Mouse (Mus musculus) CH12.LX (cell line): ENCODE measurements around the gene Tmprss11b. TPM values are rescaled to one million over a fixed set of nuclear protein-coding genes. Genes with fewer than 3 reads are reported as not detected.
"Not testable (repeated sequence)": the region's sequence is repeated elsewhere in the genome, so short reads cannot be mapped to it uniquely, and the experiment has no call there.

Experiments
- DNase-seq: peaks from one replicate; pipeline ENCODE4 v3.0.0-alpha.2; 2013; ENCODE audit errors: extremely low read depth
- H3K27ac ChIP-seq: 2 replicates; pipeline ENCODE4 v1.5.1; 2012; ENCODE audit warnings: low read depth, mild to moderate bottlenecking, control low read depth, moderate library complexity; ENCODE audit not compliant: insufficient read depth
- H3K27me3 ChIP-seq: replicated peaks from 2 replicates; pipeline ENCODE3; 2012; ENCODE audit warnings: inconsistent platforms
- H3K36me3 ChIP-seq, 2 experiments: replicated peaks in 1 of 2; 2 replicates each; pipeline versions ENCODE3 to v1.6.1; 2012; ENCODE audit warnings: inconsistent platforms in 1 of 2, low read length in 1 of 2, mild to moderate bottlenecking in 1 of 2, mixed read lengths in 1 of 2, moderate library complexity in 1 of 2; ENCODE audit not compliant: control insufficient read depth in 1 of 2, insufficient read depth in 1 of 2
- H3K4me1 ChIP-seq, 2 experiments: 2 replicates each; pipeline ENCODE4 v1.6.1; 2012; ENCODE audit warnings: inconsistent platforms in 1 of 2, moderate library complexity in 1 of 2; ENCODE audit not compliant: insufficient read depth in 2 of 2, control insufficient read depth in 1 of 2
- H3K4me2 ChIP-seq: 2 replicates; pipeline ENCODE4 v1.6.1; 2012; ENCODE audit warnings: low read depth, mild to moderate bottlenecking, control low read depth; ENCODE audit not compliant: poor library complexity, insufficient read depth, severe bottlenecking
- H3K4me3 ChIP-seq, 3 experiments: fragments of 150-350 bp in 1 of 3; sonication (generic) in 1 of 3; replicated peaks in 1 of 3; 2 replicates each; pipeline versions ENCODE3 to v1.5.1; 2011 to 2012; ENCODE audit warnings: low read depth in 2 of 3, low read length in 2 of 3, mild to moderate bottlenecking in 2 of 3, moderate library complexity in 2 of 3, control low read depth in 1 of 3, improper control_type of control experiment in 1 of 3, inconsistent platforms in 1 of 3, mixed read lengths in 1 of 3; ENCODE audit not compliant: poor library complexity in 1 of 3
- H3K79me2 ChIP-seq: replicated peaks from 2 replicates; pipeline ENCODE4 v1.6.1; 2012; ENCODE audit warnings: mild to moderate bottlenecking, moderate library complexity; ENCODE audit not compliant: control insufficient read depth, poor library complexity, insufficient read depth, severe bottlenecking; ENCODE audit errors: extremely low read depth
- H3K9ac ChIP-seq: 2 replicates; pipeline ENCODE4 v1.6.1; 2012; ENCODE audit warnings: low read depth, mild to moderate bottlenecking, control low read depth, moderate library complexity; ENCODE audit not compliant: insufficient read depth
- H3K9me3 ChIP-seq: replicated peaks from 2 replicates; pipeline ENCODE3; 2012; ENCODE audit warnings: low read length, inconsistent platforms, mixed read lengths
- CHD1 ChIP-seq: IDR thresholded peaks from 2 replicates; pipeline ENCODE4 v1.6.1; 2012; ENCODE audit warnings: low read depth, low read length, improper control_type of control experiment, inconsistent platforms
- CHD2 ChIP-seq: IDR thresholded peaks from 2 replicates; pipeline ENCODE4 v1.6.1; 2011; ENCODE audit warnings: low read length, improper control_type of control experiment
- CTCF ChIP-seq, 2 experiments: IDR thresholded peaks in 1 of 2; conservative IDR thresholded peaks in 1 of 2; 2 replicates each; pipeline ENCODE4 v1.5.1; 2011 to 2012; ENCODE audit warnings: low read depth in 2 of 2, low read length in 2 of 2, improper control_type of control experiment in 1 of 2, inconsistent platforms in 1 of 2, mild to moderate bottlenecking in 1 of 2, moderate library complexity in 1 of 2
- ELF1 ChIP-seq: IDR thresholded peaks from 2 replicates; pipeline ENCODE4 v1.6.1; 2014; ENCODE audit warnings: low read depth, mild to moderate bottlenecking, inconsistent platforms, low read length, improper control_type of control experiment
- EP300 ChIP-seq: IDR thresholded peaks from 2 replicates; pipeline ENCODE4 v1.6.1; 2011; ENCODE audit warnings: low read length, improper control_type of control experiment
- ETS1 ChIP-seq: conservative IDR thresholded peaks from 2 replicates; pipeline ENCODE4 v1.6.1; 2012; ENCODE audit warnings: low read depth, mild to moderate bottlenecking, inconsistent platforms, low read length, improper control_type of control experiment, moderate library complexity
- HCFC1 ChIP-seq: IDR thresholded peaks from 2 replicates; pipeline ENCODE4 v1.6.1; 2012; ENCODE audit warnings: low read depth, mild to moderate bottlenecking, inconsistent platforms, low read length, improper control_type of control experiment
- IRF4 ChIP-seq: IDR thresholded peaks from 2 replicates; pipeline ENCODE4 v1.6.1; 2014; ENCODE audit warnings: low read depth, mild to moderate bottlenecking, inconsistent platforms, low read length, improper control_type of control experiment
- JUN ChIP-seq: IDR thresholded peaks from 2 replicates; pipeline ENCODE4 v1.6.1; 2011; ENCODE audit warnings: low read depth, mild to moderate bottlenecking, low read length, improper control_type of control experiment, moderate library complexity; ENCODE audit not compliant: insufficient read depth
- KAT2A ChIP-seq: IDR thresholded peaks from 2 replicates; pipeline ENCODE4 v1.6.1; 2012; ENCODE audit warnings: low read length, improper control_type of control experiment, inconsistent platforms; ENCODE audit not compliant: insufficient replicate concordance
- MAX ChIP-seq: IDR thresholded peaks from 2 replicates; pipeline ENCODE4 v1.6.1; 2011; ENCODE audit warnings: low read length, improper control_type of control experiment
- MEF2A ChIP-seq: IDR thresholded peaks from 2 replicates; pipeline ENCODE4 v1.6.1; 2014; ENCODE audit warnings: low read depth, mild to moderate bottlenecking, inconsistent platforms, low read length, improper control_type of control experiment, borderline replicate concordance
- NRF1 ChIP-seq: IDR thresholded peaks from 2 replicates; pipeline ENCODE4 v1.6.1; 2014; ENCODE audit warnings: low read depth, mild to moderate bottlenecking, inconsistent platforms, low read length, improper control_type of control experiment, moderate library complexity
- PAX5 ChIP-seq: IDR thresholded peaks from 2 replicates; pipeline ENCODE4 v1.6.1; 2012; ENCODE audit warnings: low read length, inconsistent platforms, mixed read lengths
- POLR2AphosphoS2 ChIP-seq: IDR thresholded peaks from 2 replicates; pipeline ENCODE4 v1.6.1; 2011; ENCODE audit warnings: low read depth, low read length, improper control_type of control experiment
- RAD21 ChIP-seq: IDR thresholded peaks from 2 replicates; pipeline ENCODE4 v1.6.1; 2011; ENCODE audit warnings: low read depth, mild to moderate bottlenecking, low read length, improper control_type of control experiment, moderate library complexity
- SIN3A ChIP-seq: IDR thresholded peaks from 2 replicates; pipeline ENCODE4 v1.6.1; 2012; ENCODE audit warnings: low read length, improper control_type of control experiment, inconsistent platforms
- SMC3 ChIP-seq: IDR thresholded peaks from 2 replicates; pipeline ENCODE4 v1.6.1; 2011; ENCODE audit warnings: low read depth, low read length, improper control_type of control experiment
- USF1 ChIP-seq: IDR thresholded peaks from 2 replicates; pipeline ENCODE4 v1.6.1; 2014; ENCODE audit warnings: low read depth, mild to moderate bottlenecking, inconsistent platforms, low read length, improper control_type of control experiment
- ZC3H11A ChIP-seq: IDR thresholded peaks from 2 replicates; pipeline ENCODE4 v1.6.1; 2012; ENCODE audit warnings: low read depth, mild to moderate bottlenecking, inconsistent platforms, low read length, improper control_type of control experiment
- ZNF384 ChIP-seq: IDR thresholded peaks from 2 replicates; pipeline ENCODE4 v1.6.1; 2012; ENCODE audit warnings: low read depth, low read length, improper control_type of control experiment, inconsistent platforms
- dilution Hi-C: fragments of 300-500 bp; cut with MboI; formaldehyde crosslinking; loops from 2 replicates; pipeline ENCODE4 v1.14.3; 2020; ENCODE audit warnings: low sequenced_read_pairs; ENCODE audit not compliant: extremely low pct_unique_long_range_greater_than_20kb, extremely low pct_ligation_motif_present
- in situ Hi-C: fragments of 300-500 bp; cut with MboI; formaldehyde crosslinking; loops from 3 replicates; pipeline ENCODE4 v1.14.3; 2019; ENCODE audit warnings: low sequenced_read_pairs, low pct_ligation_motif_present, low pct_unique_long_range_greater_than_20kb, mixed read lengths
- polyA plus RNA-seq: library from polyadenylated mRNA; unstranded; fragments of >175 nt; gene quantifications from 2 replicates; pipeline ENCODE4 v1.2.1, GENCODE M21; 2012; ENCODE audit warnings: low read depth; ENCODE audit not compliant: insufficient read length
- total RNA-seq, 2 experiments: library from RNA; depleted of rRNA; stranded (reverse); fragments of 300-350 nt in 1 of 2; fragments of >200 nt in 1 of 2; gene quantifications; 2 replicates each; pipeline ENCODE4 v1.2.3; 2012 to 2014

The Tmprss11b gene
- total and polyA plus RNA-seq, 3 experiments, result not detected

DNA sequence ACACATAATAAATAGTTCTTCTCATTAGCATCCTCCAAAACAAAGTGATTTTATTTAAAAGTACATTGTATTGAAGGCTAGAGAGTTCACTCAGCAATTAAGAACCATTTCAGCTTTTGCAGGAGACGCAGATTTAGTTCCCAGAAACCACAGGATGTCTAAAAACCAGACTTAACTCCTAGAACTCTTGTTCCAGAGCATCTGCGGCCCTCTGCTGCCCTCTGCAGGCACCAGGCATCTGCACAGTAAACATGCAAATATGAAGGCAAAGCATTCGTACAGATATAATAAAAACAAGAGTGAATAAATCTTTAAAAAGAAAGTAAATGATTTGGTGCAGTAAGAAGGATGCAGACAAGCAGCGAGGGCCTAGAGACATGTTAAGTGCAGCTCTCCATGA lies 8.5 kb upstream of the Tmprss11b start (continued):
- TF ChIP-seq JUN (no peak), USF1 (no peak), CHD2 (no peak), MAX (no peak), MEF2A (no peak), EP300 (no peak), ETS1 (no peak)
- TF ChIP-seq, all 38 proteins: peak for 6

DNA sequence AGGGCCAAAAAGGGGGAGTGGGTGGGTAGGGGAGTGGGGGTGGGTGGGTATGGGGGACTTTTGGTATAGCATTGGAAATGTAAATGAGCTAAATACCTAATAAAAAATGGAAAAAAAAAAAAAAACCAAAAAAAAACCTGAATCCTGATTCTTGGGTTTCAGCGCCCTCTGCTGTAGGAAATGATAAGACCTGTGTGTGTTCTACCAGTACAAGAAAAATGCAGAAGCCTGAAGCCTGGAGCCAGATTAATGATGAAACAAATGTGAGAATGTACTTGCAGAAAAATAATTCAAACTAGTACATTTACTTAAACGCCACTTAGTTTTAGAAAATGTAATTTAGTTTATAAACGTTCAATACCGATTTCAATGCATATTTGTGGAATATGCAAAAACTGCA lies 27.0 kb downstream of the Tmprss11b start:
- H3K4me2 ChIP-seq, dilution Hi-C loops, H3K4me3 ChIP-seq, H3K4me1 ChIP-seq, H3K9ac ChIP-seq, H3K27ac ChIP-seq, H3K9me3 ChIP-seq, H3K27me3 ChIP-seq, H3K36me3 ChIP-seq, H3K79me2 ChIP-seq: not testable (repeated sequence)
- peak; percentile 52 for TF ChIP-seq RAD21
- TF ChIP-seq CTCF (conservative IDR thresholded peaks at IDR 0.05 in 1 of 2, IDR thresholded peaks at IDR 0.05 in 1 of 2; ENCODE audit: low read depth in 2 of 2, low read length in 2 of 2), result peak in 1 of 2 experiments; percentile 68; a peak in 3 of 4 replicates
- peak; percentile 64 for TF ChIP-seq SMC3
- TF ChIP-seq ZNF384, result peak; percentile 92
- in situ Hi-C loops, result loop anchor here (25.0 kb wide), 1 partner anchor 162 kb away; no protein-coding TSS in a partner anchor
- DNase-seq, result peak; percentile 53

DNA sequence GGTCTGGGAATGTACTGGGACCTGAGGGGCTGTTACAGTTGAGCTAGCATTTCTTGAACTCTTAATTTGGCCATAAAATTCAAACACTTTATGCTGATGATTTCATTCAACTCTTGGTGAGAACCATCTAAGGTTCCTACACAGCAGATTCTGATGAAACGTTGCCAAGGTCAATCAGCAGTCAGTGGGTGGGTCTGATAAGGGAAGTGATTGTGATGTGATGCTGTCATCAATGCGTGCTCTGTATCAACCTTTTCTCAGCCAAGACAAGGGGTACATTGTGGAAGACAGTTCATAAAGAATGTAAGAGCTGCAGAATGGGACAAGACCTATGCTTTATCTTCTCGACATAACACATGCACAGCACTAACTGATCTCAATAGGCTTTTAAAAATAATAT lies 35.4 kb downstream of the Tmprss11b start:
- Histone ChIP-seq H3K4me3 (no peak overlapping the region), H3K36me3 (no peaks in the 10 kb centered on the region), H3K27ac (no peak overlapping the region)
- dilution Hi-C loops, result no loop called here
- no peak for TF ChIP-seq IRF4
- TF ChIP-seq, all 38 proteins: peak for 0
- DNase-seq, result no peak
- Histone ChIP-seq H3K9ac (no peak overlapping the region), H3K4me1 (no peaks in the 10 kb centered on the region), H3K4me2 (no peak overlapping the region), H3K9me3 (no peaks in the 10 kb centered on the region), H3K79me2 (no peaks in the 10 kb centered on the region), H3K27me3 (no peaks in the 10 kb centered on the region)
- in situ Hi-C loops, result loop anchor here (25.0 kb wide), 1 partner anchor 153 kb away; no protein-coding TSS in a partner anchor

DNA sequence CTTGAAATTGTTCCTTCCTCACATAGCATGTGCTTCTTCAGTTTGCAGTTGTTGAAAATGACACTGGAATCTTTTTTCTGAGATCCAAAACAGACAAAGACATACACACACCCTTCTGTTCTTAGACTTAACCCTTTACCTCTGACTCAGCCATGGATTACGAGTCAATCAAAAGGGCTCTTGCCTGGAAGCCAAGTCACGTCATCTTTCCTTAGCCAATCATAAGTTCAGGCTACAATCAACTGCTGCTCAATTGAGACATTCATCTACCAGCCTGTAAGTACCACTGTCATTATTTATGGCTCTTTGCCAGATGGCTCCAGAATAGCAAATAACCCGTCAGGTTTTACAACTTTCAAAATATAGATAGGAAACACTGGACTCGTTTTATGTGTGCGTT lies 43.8 kb downstream of the Tmprss11b start, which contains the start of gene Tmprss11f:
Gene Tmprss11f (minus strand): TSS at position 101 of the 400 bp plus-strand sequence.
- in situ Hi-C loops, result loop anchor here (25.0 kb wide), 1 partner anchor 145 kb away; no protein-coding TSS in a partner anchor

More for the DNA sequence above, 43.8 kb downstream of the Tmprss11b start, which contains the start of gene Tmprss11f:
- no peaks in the 10 kb centered on the region for H3K4me1 ChIP-seq
- no peak for DNase-seq
- no peaks in the 10 kb centered on the region for H3K79me2 ChIP-seq
- TF ChIP-seq IRF4 (no peak), KAT2A (no peak), RAD21 (no peak), PAX5 (no peak), CHD1 (no peak), USF1 (no peak), HCFC1 (no peak), POLR2AphosphoS2 (no peak), ZC3H11A (no peak), CHD2 (no peak), SIN3A (no peak), MEF2A (no peak), EP300 (no peak), NRF1 (no peak), CTCF (conservative IDR thresholded peaks at IDR 0.05 in 1 of 2, IDR thresholded peaks at IDR 0.05 in 1 of 2; ENCODE audit: low read depth in 2 of 2, low read length in 2 of 2) (no peak), ELF1 (no peak), MAX (no peak)
- TF ChIP-seq, all 38 proteins: peak for 0
- Histone ChIP-seq H3K9ac (no peak within 1 kb of the TSS), H3K27me3 (no peaks in the 10 kb centered on the region), H3K4me3 (no peak within 1 kb of the TSS), H3K36me3 (no peaks in the 10 kb centered on the region), H3K9me3 (no peaks in the 10 kb centered on the region), H3K4me2 (no peak within 1 kb of the TSS), H3K27ac (no peak within 1 kb of the TSS)
- dilution Hi-C loops, result no loop called here
